Mouse (Mus musculus) thymus, postnatal 25 days (tissue): ENCODE measurements around the gene Ptpru.

Experiments
- DNase-seq: peaks from one replicate; pipeline ENCODE4 v3.0.0; 2022

Gene Ptpru

DNA sequence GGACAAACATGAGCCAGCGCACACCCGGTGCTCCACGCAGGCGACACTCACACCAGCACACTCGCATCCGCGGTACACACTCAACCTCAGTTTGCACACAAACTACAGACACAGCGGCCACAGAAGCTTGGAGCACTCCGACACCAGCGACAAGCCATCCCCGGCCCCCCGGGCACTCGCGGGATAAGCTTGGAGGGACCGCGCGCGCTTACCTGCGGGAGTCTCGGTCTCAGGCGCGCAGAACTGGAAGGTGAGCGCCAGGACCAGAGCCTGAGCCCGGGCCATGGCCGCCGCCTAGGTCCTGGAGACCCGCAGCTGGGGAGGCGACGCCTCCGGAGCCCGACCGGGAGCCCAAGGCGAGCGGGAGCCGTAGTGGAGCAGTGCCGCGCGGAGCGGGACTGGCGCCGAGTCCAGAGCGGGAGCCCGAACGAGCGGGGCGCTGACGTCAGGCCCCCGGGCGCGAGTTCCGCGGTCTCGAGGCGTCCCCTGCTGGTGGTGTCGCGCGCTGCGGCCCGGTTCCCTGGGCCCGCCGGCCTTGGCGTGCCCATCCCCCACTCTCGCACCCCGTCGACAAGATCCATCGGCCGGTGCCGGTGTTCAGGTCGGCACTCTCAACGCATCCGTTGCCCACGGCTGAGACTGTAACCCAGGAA lies at the start of gene Ptpru:
Gene Ptpru, minus strand, starts transcription at position 417 of the 653 bp plus-strand sequence.
- peak; percentile 86 for DNase-seq

DNA sequence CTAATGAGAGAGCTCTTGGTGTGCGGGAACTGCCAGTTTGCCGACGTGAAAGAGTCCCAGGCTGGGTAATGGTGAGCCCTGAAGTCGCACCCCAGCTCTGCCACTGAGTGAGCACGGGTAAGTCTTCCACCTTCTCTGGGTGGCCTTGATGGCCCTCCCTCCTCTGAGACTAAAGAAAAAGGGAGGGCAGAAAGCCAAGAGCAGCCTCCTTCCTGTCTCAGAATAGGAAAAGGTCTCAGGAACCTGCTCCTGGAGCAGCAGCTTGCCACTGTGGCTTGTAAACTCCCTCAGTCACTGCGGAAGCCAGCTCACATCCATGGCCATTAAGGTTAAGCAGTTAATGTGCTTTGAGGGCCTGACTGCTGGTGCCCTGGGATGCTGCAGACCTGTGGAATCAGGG lies 47.3 kb upstream of the Ptpru start:
- no peak for DNase-seq

DNA sequence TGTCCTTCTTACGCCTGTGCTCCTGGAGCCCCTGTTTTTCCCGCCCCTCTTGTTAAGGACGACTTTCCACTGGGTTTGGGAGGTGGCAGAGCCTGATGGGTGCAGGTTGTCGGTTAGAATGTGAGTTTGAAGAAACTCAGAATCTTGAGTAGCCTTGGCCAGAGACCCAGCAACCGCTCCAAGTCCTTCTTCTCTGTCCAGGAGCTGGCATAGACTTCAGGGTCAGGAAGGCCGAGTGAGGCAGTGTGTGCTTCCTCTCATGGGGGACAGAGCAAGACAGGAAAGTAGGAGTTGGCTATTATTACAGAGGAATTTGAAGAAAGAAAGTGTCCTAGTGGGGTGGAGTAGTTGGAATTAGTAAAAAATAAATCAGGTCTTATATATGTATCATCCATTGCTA lies 45.5 kb upstream of the Ptpru start:
- DNase-seq = no peak

DNA sequence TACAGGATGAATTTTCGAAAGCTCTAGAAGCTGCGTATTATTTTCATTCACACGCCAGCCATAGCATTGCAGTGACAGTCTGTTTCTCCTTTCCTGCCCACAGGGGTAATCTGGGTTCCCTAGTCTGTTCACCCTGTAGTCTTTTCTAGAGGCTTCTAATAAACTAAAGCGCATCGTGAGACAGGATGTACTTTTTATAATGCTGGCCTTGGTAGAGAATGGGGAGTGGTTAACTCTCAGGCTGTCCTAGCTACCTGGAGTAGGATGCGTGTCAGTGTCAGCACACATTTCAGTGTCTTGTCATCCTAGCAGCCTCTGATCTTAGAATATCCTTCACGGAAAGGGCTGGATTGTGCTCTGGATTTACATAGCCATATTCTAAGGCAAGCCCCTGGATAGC lies 43.2 kb upstream of the Ptpru start:
- DNase-seq = no peak

DNA sequence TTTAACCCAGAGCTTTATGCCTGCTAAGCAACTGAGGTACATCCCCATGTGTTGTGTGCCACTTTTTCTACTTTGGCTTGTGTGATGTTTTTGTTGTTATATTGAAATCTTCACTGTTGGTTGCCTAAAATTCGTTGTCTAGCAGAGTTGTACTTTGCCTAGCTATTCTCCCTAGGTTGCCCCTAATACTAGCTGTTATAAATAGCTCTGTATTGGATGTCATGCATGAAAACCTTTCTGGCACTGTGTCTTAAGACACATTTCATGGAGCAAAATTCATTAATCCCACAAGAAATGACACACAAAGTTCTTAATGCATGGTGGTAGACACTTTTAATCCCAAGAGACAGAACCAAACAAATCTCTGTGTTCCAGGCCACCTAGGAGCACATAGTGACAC lies 41.6 kb upstream of the Ptpru start:
- DNase-seq = no peak

DNA sequence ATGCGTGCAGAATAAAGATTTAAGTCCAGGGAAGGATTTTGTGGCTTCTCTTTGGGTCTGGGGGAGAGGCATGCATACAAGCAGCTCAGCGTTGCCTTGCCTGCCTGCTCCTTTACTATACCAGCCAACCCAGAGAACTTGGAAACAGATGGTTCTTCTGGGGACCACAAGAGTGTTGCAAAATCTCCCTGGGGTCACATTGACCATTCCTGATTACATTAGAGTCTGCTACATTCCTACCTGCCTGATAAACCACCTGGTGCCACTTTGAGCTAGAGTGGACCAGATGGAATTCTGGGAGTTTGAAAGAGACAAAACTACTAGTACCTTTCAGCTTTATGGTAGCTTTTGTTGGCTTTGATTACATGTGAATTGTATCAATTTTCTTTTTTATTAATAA lies 38.7 kb upstream of the Ptpru start:
- DNase-seq = no peak

DNA sequence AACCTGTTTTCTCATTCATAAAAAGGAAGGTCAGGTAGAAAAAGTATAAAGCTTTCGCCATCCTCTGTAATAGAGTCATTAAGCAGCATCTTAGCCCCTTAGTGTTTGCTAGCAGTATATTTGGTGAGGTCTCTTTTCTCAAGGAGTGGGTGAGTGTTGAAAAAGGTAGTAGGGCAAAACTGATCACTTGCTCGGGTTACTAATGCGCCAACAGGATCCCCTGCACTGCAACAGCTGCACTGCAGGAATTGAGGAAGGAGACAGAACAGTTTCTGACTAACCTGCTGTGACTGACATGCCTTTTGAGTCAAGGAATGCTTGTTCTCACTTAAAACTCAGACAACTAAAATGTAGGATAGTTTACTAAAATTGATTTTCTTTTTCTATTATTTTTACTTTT lies 37.2 kb upstream of the Ptpru start:
- DNase-seq = no peak

DNA sequence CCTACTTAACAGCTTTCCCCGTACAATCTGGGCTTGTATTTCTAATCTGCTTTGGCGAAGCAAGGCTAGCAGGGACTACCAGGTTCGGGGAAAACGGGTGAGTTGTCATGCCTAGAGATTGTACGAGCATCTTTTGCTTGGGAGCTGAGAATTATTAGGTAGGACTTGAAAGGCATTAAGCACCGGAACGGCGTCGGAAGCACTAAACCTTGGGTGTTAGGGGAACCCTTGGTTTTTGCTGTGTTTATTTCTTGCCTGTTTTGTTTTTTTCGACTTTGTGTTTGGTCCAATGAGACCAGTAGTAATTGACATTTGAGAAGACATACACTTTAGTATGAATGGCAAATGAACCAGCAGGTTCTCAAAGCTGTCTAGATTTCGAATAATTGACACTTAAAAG lies 36.5 kb upstream of the Ptpru start:
- no peak for DNase-seq

DNA sequence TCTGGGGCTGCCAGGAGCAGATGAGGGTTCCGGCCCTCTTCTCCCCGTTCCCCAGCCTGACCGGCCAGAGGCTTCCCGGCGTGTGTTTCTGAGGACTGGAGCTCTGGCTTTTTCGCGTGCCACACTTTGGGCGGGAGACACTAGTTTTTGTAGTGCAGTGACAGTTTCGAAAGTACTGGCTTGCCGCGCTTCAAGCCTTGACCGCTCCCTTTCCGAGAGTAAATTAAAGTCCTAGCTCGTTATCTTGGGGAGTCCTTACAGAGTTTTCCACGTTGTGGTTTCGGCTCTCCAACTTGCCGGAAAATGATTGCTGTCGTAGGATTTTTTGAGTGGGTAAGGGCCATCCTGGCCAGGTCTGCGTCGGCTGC lies 36.1 kb upstream of the Ptpru start:
- no peak for DNase-seq

DNA sequence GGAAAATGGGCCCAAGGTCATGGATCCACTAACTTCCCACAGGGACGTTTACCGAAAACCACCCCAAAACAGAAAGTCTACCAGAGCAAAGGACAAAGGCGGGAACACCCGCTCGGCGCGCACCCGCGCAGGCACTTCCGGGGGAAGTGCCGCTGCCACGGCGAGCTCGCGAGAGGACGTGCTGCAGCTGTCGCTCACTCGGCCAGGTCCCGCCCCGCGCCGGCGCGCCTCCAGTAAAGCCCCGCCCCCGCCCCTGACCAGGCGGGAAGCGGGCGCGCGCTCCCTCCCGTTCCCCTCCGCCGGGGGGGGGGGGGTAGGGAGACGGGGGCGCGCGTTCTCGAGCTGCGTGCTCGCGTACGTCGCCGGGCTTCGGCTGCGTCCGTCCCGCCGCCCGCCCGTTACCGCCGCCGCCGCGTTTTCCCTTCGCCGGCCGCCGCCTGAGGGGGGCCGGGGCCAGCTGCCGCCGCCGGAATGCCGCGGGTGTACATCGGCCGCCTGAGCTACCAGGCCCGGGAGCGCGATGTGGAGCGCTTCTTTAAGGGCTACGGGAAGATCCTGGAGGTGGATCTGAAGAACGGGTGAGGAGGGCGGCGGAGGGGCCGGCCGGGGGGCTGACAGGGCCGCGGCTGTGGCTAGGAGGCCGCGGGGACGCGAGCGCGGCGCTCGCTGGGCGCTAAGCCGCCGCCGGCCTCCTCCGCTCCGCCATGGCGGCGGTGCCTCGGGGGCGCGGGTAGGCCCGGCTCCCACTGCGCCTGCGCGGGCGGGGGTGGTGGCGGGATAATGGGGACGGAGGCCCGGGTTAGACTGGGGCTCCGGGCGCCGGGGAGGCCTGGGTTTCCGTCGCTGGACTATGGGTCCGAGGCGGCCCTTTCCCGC lies 35.4 kb upstream of the Ptpru start, which contains the start of gene Srsf4:
Gene Srsf4, plus strand, starts transcription at position 325 of the 876 bp plus-strand sequence.
- DNase-seq = peak; percentile 93

DNA sequence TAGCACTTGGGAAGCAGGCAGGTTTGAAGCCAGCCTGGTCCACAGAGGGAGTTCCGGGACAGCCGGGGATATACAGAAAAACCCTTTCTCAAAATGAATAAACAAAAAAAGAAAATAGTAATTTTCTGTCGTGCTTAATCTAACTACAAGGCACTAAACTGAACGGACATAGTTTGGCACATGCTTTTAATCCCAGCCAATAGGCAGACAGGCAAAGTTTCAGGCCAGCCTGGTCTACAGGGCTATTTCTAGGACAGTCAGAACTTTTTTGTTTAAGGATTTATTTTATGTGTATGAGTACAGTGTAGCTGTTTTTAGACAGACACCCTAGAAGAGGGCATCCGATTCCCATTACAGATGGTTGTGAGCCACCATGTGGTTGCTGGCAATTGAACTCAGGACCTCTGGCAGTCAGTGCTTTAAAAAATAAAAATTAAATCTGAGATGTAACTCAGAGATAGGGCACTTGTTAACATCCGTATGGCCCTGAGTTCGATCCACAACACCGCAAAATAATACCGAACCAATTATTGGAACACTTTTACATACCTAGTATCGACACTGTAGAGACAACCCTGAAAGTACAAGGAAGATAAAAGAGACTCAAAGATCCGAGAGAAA lies 34.7 kb upstream of the Ptpru start:
- DNase-seq = peak; percentile 10

DNA sequence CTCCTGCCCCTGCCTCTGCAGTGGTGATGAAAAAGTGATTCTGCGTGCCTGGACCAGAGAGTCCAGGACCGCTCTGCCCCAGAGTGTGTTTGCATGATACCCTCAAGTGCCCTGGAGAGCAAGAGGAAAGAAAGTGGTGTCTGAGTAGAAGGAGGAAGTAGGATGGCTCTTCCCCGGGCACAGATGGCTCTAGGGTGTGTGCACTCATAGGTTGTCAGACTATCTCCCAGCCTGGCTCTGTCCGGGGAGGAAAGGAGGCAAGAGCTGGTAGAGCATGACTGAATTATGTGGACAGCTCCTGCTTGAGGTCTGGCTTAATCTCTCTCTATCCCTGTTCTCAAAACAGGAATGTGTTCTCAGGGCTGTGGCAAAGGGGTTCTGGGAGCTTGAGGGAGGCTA lies 23.3 kb upstream of the Ptpru start:
- no peak for DNase-seq

DNA sequence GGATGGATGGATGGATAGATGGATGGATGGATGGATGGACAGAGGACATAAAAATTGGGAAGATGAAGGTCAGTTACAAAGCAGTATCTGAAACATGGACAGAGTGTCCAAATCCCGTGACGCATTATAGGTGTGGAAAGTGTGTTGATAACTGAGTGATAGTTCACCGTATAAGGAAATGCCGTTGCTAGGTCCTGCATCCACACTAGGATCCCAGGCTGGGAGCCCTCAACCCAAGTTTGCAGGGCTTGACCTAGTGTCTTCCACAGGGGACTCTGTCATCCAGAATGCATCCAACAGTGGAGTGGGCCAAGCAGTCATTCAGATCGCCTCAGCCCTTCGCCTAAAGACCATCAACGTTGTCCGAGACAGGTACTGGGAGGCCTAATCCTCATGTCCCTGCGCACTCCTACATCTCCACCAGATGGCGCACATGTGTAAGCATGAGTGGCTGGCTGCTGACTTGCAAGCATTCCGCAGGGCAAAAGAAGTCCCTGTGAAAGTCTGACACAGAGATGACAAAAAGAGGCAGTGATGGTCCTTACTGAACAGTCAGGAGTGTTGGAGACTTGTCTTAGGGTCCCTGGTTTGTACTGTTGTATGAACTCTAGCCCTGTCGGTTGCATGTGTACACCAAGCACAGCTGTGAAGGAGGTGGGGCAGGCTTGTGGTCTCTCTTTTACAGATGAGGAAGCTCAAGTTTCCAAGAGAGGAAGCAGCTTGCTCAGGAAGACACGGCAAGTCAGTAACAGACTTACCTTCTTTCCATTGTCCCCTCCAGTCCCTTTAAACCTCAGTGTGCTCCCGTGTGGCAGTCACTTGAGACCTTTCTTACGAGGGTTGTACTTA lies 22.6 kb upstream of the Ptpru start:
- DNase-seq = peak; percentile 86

DNA sequence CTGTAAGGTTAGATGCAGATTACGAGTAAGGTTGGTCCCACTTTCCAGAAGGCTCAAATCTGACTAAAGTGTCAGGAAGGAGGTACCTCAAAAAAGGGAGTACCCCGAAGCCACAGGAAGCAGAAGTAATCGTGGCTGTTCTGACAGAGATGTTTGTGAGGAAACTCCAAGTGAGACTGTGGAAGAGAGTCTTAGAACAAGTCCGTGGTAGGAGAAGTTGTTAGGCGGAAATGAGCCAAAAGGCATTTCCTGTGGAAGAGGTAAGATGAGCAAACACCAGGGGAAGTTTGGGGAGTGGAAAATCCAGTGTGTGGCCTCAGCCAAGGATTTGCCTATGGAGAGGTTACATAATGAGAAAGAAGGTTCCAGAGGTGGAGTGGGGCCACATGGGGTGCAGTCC lies 16.9 kb upstream of the Ptpru start:
- DNase-seq = no peak

DNA sequence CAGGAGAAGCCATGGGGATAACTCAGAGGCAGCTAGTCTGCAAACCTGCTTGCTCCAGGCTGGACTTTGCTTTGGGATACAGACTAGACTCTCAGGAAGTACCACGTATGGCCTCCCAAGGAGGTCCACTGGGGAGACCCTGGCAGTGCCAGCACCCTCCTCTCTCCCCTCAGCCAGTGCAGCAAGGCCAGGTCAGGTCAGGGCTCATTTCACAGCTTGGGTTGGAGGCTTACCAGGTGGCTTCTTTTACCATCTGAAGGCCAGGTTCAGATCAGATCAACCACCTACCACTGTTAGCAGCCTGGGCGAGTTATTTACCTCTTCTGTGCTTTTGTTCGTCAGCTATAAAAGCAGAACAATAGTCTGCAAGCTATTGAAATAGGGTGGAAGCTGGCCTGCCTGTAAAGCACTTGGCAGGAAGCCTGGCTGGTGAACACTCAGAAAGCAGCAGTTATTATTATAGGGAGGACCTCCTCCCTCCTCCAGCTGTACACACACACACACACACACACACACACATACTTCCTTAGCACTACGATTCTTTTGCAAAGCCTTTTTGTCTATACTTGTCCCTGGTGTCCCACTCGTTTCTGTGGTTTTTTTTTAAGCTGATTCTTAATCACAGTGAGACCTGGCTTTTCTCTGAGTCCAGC lies 12.0 kb upstream of the Ptpru start:
- no peak for DNase-seq

DNA sequence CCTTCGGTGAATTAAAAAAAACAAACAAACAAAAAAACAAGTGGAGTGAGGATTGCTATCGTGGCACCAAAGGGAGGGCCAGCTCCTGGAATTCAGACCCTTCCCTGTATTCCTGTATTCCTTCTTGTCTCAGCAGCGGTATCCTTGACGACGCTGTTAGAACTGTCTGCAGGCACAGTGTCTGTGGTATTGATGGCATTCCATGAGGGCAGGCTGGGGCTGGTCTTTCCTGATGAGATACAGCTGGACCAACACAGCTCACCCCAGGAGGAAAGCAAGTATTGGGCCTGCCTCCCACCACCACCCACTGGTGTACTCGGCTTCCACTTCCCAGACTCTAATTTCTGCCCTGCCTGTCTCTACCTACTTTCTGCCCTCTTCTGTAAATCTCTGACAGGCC lies 10.0 kb upstream of the Ptpru start:
- DNase-seq = no peak

DNA sequence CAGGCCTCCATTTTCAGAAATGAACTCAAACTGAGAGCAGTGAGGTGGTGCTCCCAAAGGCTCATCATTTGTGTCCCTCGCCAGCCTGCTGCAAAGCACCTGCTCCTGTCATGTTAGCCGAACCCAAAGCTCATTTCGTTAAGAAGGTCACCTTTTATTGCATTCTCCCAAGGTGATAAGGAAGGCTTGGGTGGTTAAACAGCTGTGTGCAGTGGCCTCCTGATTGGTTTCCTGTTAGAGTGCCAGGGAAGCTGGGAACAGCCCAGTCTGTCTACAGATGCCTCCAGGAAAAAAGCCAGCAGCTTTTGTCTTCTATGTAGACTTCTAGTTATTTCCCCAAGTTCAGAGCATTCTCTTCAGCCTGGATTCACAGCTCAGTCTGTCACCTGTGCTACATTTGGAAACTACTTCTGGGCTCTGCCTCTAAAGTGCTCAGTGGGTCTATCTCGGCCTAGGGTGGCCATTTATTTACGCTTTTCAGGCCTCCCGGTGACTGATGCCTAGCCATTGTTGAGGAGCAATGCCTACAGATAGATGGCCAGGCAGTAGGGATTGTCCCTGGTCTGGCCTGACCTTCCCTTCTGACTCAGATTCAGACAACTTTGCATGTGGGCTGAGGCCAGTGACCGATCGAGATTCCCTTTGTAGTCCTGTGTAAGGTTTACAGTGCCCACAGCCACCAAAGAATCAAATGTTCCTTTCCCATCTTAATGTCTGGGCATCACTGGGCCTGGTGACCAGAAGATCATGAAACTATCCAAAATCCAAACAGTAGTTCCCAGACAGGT lies 8.1 kb upstream of the Ptpru start:
- no peak for DNase-seq

DNA sequence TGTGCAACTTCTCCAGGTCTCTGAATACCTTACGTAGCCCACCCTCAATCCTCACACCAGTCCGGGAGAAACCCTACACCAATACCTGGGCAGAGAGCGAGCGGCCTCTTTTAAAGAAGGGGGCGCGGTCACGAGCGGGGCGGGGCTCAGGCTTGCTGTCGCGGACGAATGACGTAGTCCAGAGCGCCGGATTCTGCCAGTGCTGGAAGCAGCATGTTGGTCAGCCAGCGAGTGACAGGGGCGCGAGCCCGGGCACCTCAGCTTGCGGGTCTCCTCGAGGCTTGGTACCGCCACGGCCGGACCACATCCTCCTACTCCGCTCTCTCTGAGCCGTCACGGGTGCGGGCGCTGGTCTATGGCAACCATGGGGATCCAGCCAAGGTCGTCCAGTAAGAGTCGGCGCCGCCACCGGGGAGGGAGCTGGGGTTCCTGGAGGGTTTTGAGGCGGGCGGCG lies 5.2 kb upstream of the Ptpru start, which contains the start of gene Mecr:
Gene Mecr, plus strand, starts transcription at position 181 of the 454 bp plus-strand sequence.
- peak; percentile 90 for DNase-seq

DNA sequence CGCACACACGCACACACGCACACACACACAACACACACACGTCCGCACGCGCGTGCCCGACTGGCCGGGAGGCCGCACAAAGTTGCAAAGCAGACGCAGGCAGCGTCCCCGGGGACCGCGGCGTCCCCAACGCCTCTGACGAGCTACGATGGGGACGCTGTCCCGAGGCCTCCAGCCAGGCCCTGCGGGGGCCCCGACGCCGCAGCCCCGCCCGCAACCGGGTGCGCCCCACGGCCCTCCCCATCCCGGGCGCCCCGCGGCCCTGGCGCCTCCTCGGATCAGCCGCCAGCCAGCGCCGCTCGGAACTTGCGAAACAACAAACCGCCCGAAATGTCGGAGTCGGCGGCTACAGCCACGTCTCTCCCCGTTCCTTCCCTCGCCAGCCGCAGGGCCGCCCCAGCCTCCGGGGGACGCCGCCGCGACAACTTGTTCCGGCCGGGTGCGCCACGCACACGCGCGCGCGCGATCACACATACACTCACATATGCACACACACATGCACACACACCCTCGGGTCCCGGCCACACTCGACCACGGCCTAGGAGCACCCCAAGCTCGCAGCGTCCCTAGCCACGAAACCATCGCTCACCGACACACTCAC lies 1.1 kb downstream of the Ptpru start:
- peak; percentile 14 for DNase-seq

DNA sequence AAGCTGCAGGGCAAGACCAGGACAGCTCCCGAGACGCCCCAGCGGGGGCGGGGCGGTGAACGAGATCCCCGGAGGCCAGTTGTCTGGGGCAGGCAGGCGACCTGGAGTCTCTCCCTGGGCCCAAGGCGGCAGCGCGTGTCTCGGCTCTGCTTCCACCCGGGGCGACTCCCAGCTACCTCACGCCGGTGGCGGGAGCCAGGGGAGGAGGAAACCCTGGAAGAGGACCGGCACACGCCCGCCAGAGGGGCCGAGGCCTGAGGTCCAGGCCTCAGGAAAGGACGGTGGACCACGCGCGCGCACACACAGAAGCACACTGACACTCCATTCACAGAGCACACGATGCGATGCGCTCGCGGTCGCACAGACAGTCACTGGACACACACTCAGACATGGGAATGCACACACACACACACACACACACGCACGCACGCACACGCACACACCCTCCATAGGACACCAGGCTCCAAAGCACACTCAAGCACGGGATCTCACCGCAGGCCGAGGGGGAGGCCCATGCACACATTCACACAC lies 1.7 kb downstream of the Ptpru start:
- DNase-seq = no peak
